Mouse (Mus musculus) liver, adult 10 weeks (tissue): Measurements from ENCODE around the gene Mrgprb4. TPM values are rescaled to one million over a fixed set of nuclear protein-coding genes. Genes with fewer than 3 reads are reported as not detected.

Experiments
- polyA plus RNA-seq: library from polyadenylated mRNA; stranded (reverse); fragments of 350-450 nt; fragmentation: Illumina TruSeq; extraction: RNeasy Lipid Tissue Mini Kit (QIAGEN cat#74804); gene quantifications from one replicate; pipeline ENCODE4 v1.2.3, GENCODE M21; 2014; ENCODE audit warnings: low read depth, low replicate concordance

Gene Mrgprb4
- polyA plus RNA-seq, result not detected

GRCm38 (mm10) chr7:48199188-48199587, at the start of gene Mrgprb4:
Gene Mrgprb4, minus strand, starts transcription at chr7:48199288.

GRCm38 (mm10) chr7:48168919-48169318, 30.2 kb downstream of the Mrgprb4 start, which contains the start of gene Mrgprb5:
Gene Mrgprb5, minus strand, starts transcription at chr7:48169019.

Other genes with a start within 250 kb of the Mrgprb4 start
- gene Mrgpra4, start 217.2 kb downstream of the Mrgprb4 start, polyA plus RNA-seq, result not detected
- gene Mrgprx1, start 171.7 kb downstream of the Mrgprb4 start, polyA plus RNA-seq, result not detected
- gene Mrgprb5, start 30.3 kb downstream of the Mrgprb4 start, polyA plus RNA-seq, result not detected
- gene Mrgprb8, start 189.2 kb upstream of the Mrgprb4 start, polyA plus RNA-seq, result not detected